Mouse (Mus musculus) heart, embryonic 14.5 days (tissue): Measurements from ENCODE around the gene Ermn. TPM values are rescaled to one million over a fixed set of nuclear protein-coding genes. Genes with fewer than 3 reads are reported as not detected.

Source experiments
- polyA plus RNA-seq: library from polyadenylated mRNA; unstranded; fragments of >200 nt; fragmentation: Nextera tagmentation; extraction: Ambion mirVana; gene quantifications from 2 replicates; pipeline ENCODE4 v1.2.1, GENCODE M21; 2014

The Ermn gene
- polyA plus RNA-seq, 1 experiment from 2014 or later: not detected

Other genes starting within 250 kb of the Ermn start
- gene Galnt5, start 55.0 kb downstream of the Ermn start, polyA plus RNA-seq: 0.82 and 0.89 TPM in 2 replicates
- 0.47 and 0.94 TPM in 2 replicates for gene Cytip, start 142.7 kb upstream of the Ermn start, polyA plus RNA-seq